Mouse (Mus musculus) bone marrow macrophage, adult 2 months (primary cell): ENCODE data around the gene Nr4a1.

ENCODE experiments used
- CTCF ChIP-seq: IDR thresholded peaks from 2 replicates; pipeline ENCODE4 v1.5.1; 2012; ENCODE audit warnings: low read depth, mild to moderate bottlenecking, low read length, moderate library complexity
- POLR2A ChIP-seq: IDR thresholded peaks from 2 replicates; pipeline ENCODE4 v1.6.1; 2012; ENCODE audit warnings: mild to moderate bottlenecking, low read depth, low read length, borderline replicate concordance

- TF ChIP-seq CTCF (no peak), POLR2A (no peak)
Observed at GRCm38 (mm10) chr15:101256463-101257206, 2.6 kb downstream of the Nr4a1 start.
